Mouse (Mus musculus): ENCODE measurements at regions not wholly inside any gene's neighbourhood (a gene's known extent, or its start where the extent isn't known, plus 50 kb on each side); places are given as distances from the start of the nearest gene placed in this dataset.

- no peaks in the 10 kb centered on the region for H3K9me3 ChIP-seq (ENCODE audit: control insufficient read depth, low read length)
- no peaks in the 10 kb centered on the region for H3K36me3 ChIP-seq (replicated peaks; ENCODE audit: control insufficient read depth, insufficient read depth, low read depth)
- no peak for ATAC-seq (ENCODE audit: insufficient read depth)
- H3K9ac ChIP-seq (replicated peaks): no peak overlapping the region
- H3K27ac ChIP-seq: no peak overlapping the region
- H3K4me3 ChIP-seq (ENCODE audit: insufficient read depth in 1 of 2, low read depth in 2 of 2, low read length in 2 of 2): no peak overlapping the region
- 45% methylated on average over 9 of the region's 9 CpGs for WGBS (ENCODE audit: insufficient replicate concordance)
- no peaks in the 10 kb centered on the region for H3K27me3 ChIP-seq (ENCODE audit: control insufficient read depth, insufficient read depth, low read length)
- no peak for DNase-seq (ENCODE audit: low read depth in 3 of 3, low spot score in 3 of 3)
- no peak overlapping the region for H3K4me2 ChIP-seq (ENCODE audit: low read depth)
- no peaks in the 10 kb centered on the region for H3K4me1 ChIP-seq (replicated peaks; ENCODE audit: control insufficient read depth in 2 of 2, insufficient read depth in 2 of 2, low read length in 1 of 2)
- TF ChIP-seq EP300 (IDR thresholded peaks at IDR 0.05; ENCODE audit: low read depth) (no peak), CTCF (IDR thresholded peaks at IDR 0.05; ENCODE audit: low read depth) (no peak)
Measured at GRCm38 (mm10) chr1:98280263-98281052, 140.5 kb upstream of the Slco6d1 start.

- Histone ChIP-seq H3K4me1 (replicated peaks; ENCODE audit: control insufficient read depth in 2 of 2, insufficient read depth in 2 of 2, low read length in 1 of 2) (no peaks in the 10 kb centered on the region), H3K27ac (no peak overlapping the region), H3K4me3 (ENCODE audit: insufficient read depth in 1 of 2, low read depth in 2 of 2, low read length in 2 of 2) (no peak overlapping the region), H3K4me2 (ENCODE audit: low read depth) (no peak overlapping the region), H3K27me3 (ENCODE audit: control insufficient read depth, insufficient read depth, low read length) (no peaks in the 10 kb centered on the region), H3K9ac (replicated peaks) (no peak overlapping the region), H3K36me3 (replicated peaks; ENCODE audit: control insufficient read depth, insufficient read depth, low read depth) (no peaks in the 10 kb centered on the region), H3K9me3 (ENCODE audit: control insufficient read depth, low read length) (no peaks in the 10 kb centered on the region)
- 49% methylated on average over 2 of the region's 2 CpGs for WGBS (ENCODE audit: insufficient replicate concordance)
- DNase-seq (ENCODE audit: low read depth in 3 of 3, low spot score in 3 of 3): no peak
- ATAC-seq (ENCODE audit: insufficient read depth): no peak
- TF ChIP-seq EP300 (IDR thresholded peaks at IDR 0.05; ENCODE audit: low read depth) (no peak), CTCF (IDR thresholded peaks at IDR 0.05; ENCODE audit: low read depth) (no peak)
Measured at GRCm38 (mm10) chr1:98281053-98281770, 139.7 kb upstream of the Slco6d1 start.

DNA sequence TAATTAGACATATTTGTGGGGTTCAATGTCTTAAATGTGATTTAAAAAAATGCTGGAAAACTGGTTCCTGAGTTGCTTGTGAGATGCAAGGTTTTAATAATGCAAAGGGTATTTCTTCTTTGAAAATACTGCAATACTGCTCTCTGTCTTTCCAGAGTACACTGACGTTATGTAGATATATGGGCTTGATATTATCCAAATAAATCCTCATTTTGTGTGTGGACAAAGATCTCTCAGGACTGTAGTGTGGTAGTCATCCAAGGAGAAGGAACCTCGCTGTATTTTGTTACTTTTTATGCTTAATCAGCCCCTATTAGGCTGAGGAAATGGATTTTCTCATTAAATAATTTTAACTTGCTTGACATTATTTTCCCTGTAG, 139.2 kb upstream of the Slco6d1 start:
- TF ChIP-seq CTCF (IDR thresholded peaks at IDR 0.05; ENCODE audit: low read depth) (no peak), EP300 (IDR thresholded peaks at IDR 0.05; ENCODE audit: low read depth) (no peak)
- no peak for DNase-seq (ENCODE audit: low read depth in 3 of 3, low spot score in 3 of 3)
- Histone ChIP-seq H3K36me3 (replicated peaks; ENCODE audit: control insufficient read depth, insufficient read depth, low read depth) (no peaks in the 10 kb centered on the region), H3K9me3 (ENCODE audit: control insufficient read depth, low read length) (no peaks in the 10 kb centered on the region), H3K4me3 (ENCODE audit: insufficient read depth in 1 of 2, low read depth in 2 of 2, low read length in 2 of 2) (no peak overlapping the region), H3K4me2 (ENCODE audit: low read depth) (no peak overlapping the region), H3K27me3 (ENCODE audit: control insufficient read depth, insufficient read depth, low read length) (no peaks in the 10 kb centered on the region), H3K4me1 (replicated peaks; ENCODE audit: control insufficient read depth in 2 of 2, insufficient read depth in 2 of 2, low read length in 1 of 2) (no peaks in the 10 kb centered on the region), H3K9ac (replicated peaks) (no peak overlapping the region), H3K27ac (no peak overlapping the region)
- no peak for ATAC-seq (ENCODE audit: insufficient read depth)
- WGBS (ENCODE audit: insufficient replicate concordance): 51% methylated on average over 2 of the region's 2 CpGs

DNA sequence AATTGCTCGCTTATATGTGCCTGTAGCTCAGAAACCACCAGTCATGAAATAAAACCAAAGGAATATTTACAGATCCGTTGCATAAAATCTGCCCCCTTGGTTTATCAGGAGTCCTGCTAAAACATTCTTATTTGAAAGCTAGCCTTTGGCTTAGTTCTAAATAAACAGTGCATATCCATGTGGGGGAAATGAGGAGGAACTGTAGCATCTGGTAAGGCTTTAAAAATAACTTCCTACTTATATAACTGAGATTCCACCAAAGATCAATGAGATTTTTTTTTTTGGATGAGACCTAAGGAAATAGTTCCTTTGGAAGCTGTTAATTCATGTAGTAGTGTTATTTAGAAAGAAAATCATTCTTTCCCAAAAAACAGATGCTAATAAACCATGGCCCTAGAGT, 117.8 kb upstream of the Slco6d1 start:
- no peak for DNase-seq (ENCODE audit: low read depth in 3 of 3, low spot score in 3 of 3)
- no peak for ATAC-seq (ENCODE audit: insufficient read depth)
- 49% methylated on average over 2 of the region's 2 CpGs for WGBS (ENCODE audit: insufficient replicate concordance)
- Histone ChIP-seq H3K9me3 (ENCODE audit: control insufficient read depth, low read length) (no peaks in the 10 kb centered on the region), H3K4me3 (ENCODE audit: insufficient read depth in 1 of 2, low read depth in 2 of 2, low read length in 2 of 2) (no peak overlapping the region), H3K27ac (no peak overlapping the region), H3K4me2 (ENCODE audit: low read depth) (no peak overlapping the region), H3K27me3 (ENCODE audit: control insufficient read depth, insufficient read depth, low read length) (no peaks in the 10 kb centered on the region), H3K9ac (replicated peaks) (no peak overlapping the region), H3K36me3 (replicated peaks; ENCODE audit: control insufficient read depth, insufficient read depth, low read depth) (no peaks in the 10 kb centered on the region), H3K4me1 (replicated peaks; ENCODE audit: control insufficient read depth in 2 of 2, insufficient read depth in 2 of 2, low read length in 1 of 2) (no peaks in the 10 kb centered on the region)
- TF ChIP-seq CTCF (IDR thresholded peaks at IDR 0.05; ENCODE audit: low read depth): no peak
- no peak for TF ChIP-seq EP300 (IDR thresholded peaks at IDR 0.05; ENCODE audit: low read depth)

- WGBS (ENCODE audit: insufficient replicate concordance): 70% methylated on average over 1 of the region's 1 CpGs
Measured at GRCm38 (mm10) chr1:98306363-98306762, 114.6 kb upstream of the Slco6d1 start.

More at GRCm38 (mm10) chr1:98306363-98306762, 114.6 kb upstream of the Slco6d1 start:
- H3K4me1 ChIP-seq (replicated peaks; ENCODE audit: control insufficient read depth in 2 of 2, insufficient read depth in 2 of 2, low read length in 1 of 2): no peaks in the 10 kb centered on the region
- H3K9ac ChIP-seq (replicated peaks): no peak overlapping the region
- TF ChIP-seq EP300 (IDR thresholded peaks at IDR 0.05; ENCODE audit: low read depth) (no peak), CTCF (IDR thresholded peaks at IDR 0.05; ENCODE audit: low read depth) (no peak)
- H3K4me2 ChIP-seq (ENCODE audit: low read depth): no peak overlapping the region
- no peak overlapping the region for H3K4me3 ChIP-seq (ENCODE audit: insufficient read depth in 1 of 2, low read depth in 2 of 2, low read length in 2 of 2)
- no peaks in the 10 kb centered on the region for H3K9me3 ChIP-seq (ENCODE audit: control insufficient read depth, low read length)
- ATAC-seq (ENCODE audit: insufficient read depth) (no peak), DNase-seq (ENCODE audit: low read depth in 3 of 3, low spot score in 3 of 3) (no peak)
- H3K27ac ChIP-seq: no peak overlapping the region
- no peaks in the 10 kb centered on the region for H3K36me3 ChIP-seq (replicated peaks; ENCODE audit: control insufficient read depth, insufficient read depth, low read depth)
- no peaks in the 10 kb centered on the region for H3K27me3 ChIP-seq (ENCODE audit: control insufficient read depth, insufficient read depth, low read length)
